Mouse (Mus musculus): ENCODE results near the gene Oma1.

The Oma1 gene

GRCm38 (mm10) chr4:103358941-103359448, 45.4 kb downstream of the Oma1 start:
- no peak for DNase-seq

GRCm38 (mm10) chr4:103382171-103382570, 68.6 kb downstream of the Oma1 start:
- DNase-seq, result no peak

DNA sequence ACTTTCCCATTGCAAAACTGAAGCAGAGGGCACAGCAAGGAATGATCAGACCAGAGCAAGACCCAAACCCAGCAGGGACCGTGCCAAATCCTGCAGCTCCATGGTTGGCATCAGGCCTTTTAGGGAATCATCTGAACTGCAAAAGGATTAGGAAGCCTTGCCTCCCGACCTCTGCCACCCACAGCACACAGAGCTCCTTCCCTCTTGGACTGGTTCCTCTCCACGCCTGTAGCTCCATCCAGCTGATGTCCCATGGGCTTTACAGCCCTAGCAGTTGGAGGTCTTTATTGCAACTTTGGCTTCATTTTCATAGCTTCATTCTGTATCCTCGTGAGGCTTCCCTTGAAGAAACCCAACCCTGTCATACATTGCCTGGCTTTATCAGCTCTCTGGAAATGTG, 71.4 kb downstream of the Oma1 start:
- peak in 1 of 2 experiments; percentile 14 for DNase-seq

DNA sequence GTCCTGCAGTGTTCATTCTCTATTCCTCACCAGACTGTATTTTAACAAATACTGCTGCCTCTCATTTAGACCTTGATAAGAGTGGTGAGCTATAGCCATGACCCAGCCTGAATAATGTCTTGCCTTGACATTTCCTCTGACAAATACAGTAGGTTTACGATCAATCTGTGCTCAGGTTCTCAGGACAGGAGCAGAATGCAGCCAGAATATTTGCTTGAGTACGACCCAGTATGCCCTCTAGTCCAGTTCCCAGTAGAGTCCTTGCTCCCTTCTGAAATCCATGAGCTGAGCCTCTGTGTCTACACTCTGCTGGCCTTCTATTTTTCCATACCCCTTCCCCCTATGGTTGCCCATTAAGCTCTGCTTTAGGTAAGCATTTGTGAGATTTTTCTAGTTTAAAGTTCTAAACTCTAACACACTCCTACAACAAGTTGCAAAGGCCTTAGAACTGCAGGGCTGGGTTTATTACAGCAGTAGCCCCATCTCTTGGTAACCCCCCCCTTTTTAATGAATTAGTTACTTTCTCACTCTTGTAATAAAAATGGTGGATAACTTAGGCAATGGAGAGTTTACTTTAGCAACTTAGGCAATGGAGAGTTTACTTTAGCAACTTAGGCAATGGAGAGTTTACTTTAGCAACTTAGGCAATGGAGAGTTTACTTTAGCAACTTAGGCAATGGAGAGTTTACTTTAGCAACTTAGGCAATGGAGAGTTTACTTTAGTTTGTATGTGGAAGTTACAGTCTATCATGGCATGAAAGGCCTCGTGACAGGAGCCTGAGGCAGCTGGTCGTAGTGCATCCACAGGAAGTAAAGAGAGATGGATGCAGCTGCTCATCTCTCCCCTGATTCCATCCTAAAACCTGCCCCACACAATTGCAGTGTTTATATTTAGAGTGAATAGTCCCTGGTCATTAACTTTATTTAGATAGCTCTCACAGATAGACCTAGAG, 72.5 kb downstream of the Oma1 start:
- DNase-seq, result no peak

DNA sequence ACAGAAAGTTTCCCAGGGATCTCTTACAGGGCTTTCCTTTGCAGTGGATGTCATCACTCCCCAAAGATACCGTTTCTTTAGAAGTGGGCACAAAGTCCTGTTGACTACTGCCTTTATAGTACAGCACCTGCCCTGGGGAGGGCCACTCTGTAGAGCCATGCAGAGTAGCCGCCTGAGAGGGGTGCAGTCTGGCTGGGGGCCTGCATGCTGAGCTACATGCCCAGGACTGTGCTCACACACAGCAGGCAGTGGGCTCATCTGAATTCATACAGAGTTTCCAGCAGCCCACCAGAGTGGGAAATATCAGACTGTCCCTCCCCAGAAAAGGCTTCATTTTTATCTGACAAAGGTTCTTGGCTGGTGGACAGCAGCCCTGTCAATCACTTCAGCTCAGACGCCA, 73.7 kb downstream of the Oma1 start:
- no peak for DNase-seq

DNA sequence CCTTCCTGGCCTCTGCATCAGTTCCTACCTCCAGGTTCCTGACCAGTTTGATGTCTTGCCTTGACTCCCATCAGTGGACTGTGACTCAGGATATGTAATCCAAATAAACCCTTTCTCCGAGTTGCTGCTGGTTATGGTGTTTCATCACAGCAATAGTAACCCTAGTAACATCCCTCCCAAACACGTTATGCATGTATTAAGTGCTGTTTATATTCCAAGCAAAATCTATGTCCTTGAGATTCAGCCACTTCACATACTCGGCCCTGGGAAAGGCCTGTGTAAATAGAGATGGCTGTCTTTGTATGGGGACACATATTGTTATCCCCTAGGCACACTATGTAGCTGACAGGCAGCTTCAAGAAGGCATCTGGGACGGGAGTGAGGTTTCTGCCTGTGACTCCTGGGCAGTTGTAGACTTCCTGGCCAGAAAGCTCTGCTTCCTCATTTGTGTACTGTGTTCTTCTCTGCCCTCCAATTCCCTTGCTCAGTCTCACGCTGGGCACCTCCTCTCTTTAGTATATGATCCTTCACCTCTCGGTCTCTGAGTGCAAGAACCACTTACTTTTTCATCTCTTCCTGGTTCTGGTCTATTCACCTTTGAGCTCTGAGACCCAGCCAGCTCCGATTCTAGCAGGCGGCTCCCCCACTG, 75.0 kb downstream of the Oma1 start:
- no peak for DNase-seq

DNA sequence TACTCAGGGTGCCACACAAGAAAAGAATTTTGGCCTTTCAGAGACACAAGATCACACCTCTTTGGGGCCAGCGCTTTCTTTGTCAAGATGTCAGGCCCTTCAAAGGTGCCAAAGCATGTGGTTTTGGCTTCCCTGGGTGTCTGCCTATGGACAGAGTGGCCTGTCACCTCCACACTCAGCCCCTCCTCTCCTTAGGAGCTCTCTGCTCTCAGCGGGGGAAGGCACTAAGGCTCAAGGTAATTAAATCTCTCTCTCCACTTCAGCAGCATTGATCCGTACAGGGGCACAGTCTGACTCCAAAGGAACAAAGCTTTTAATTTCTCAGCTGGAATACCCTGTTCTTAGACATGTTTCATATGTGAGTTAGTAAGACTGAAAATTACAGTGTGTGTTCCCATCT, 76.0 kb downstream of the Oma1 start:
- DNase-seq, result no peak

DNA sequence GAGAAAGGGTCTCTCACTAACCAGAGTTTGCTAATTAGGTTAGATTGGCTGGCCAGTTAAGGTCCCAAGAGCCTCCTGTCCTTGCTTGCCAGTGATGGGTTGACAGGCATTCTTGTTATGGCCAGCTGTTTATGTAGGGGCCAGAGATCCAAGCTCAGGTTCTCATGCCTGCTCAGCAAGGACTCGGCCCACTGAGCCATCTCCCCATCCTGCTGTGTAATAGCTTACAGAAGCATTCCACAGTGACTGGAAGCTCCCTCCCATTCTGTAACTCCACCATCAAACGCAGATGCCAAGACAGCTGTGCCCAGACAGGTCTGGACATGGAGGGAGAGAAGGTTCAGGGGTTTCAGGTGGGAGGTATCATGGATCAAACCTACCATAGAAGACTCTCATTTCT, 76.9 kb downstream of the Oma1 start:
- DNase-seq, result no peak

- no peak for DNase-seq
Measured at GRCm38 (mm10) chr4:103395066-103395465, 81.5 kb downstream of the Oma1 start.

DNA sequence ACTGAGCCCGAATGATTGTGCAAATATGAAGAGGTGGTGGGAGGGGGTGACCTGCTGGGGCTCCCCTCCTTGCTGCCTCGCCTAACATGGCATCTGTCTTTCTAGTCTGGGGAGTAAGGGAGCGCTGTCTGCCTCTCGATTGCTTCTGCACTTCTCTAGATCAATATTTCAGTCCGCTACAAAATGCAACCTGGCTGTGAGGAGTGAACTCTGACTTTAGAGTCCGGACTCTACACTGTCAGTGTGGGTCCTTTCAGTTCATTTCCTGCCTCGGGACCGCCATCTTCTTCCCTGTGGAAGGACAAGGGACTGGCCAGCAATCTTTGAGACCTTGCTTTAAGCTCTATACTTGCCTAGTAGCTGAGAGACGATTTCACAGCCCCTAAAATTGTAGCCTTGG, 82.3 kb downstream of the Oma1 start:
- no peak for DNase-seq

GRCm38 (mm10) chr4:103396876-103397275, 83.3 kb downstream of the Oma1 start:
- no peak for DNase-seq

GRCm38 (mm10) chr4:103402581-103402980, 89.0 kb downstream of the Oma1 start:
- DNase-seq, result no peak

DNA sequence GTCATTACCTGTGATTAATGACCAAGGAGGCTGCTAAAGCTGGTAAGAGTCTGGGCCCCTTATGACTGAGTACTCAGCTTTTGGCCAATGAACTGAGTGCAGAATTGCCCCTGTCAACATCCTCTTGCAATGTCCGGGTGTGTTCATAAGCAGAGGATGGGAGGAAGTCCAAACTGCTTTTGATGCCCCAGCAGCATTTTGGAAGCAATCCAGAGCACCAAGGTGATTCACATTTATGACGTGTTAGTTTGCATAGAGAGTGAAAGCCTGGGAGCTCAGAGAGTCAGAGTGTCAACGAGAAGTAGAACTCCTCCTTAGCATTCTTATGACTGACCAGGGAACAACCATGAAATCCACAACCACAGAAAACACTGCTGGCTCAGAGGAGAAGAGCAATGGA, 91.7 kb downstream of the Oma1 start:
- no peak for DNase-seq

DNA sequence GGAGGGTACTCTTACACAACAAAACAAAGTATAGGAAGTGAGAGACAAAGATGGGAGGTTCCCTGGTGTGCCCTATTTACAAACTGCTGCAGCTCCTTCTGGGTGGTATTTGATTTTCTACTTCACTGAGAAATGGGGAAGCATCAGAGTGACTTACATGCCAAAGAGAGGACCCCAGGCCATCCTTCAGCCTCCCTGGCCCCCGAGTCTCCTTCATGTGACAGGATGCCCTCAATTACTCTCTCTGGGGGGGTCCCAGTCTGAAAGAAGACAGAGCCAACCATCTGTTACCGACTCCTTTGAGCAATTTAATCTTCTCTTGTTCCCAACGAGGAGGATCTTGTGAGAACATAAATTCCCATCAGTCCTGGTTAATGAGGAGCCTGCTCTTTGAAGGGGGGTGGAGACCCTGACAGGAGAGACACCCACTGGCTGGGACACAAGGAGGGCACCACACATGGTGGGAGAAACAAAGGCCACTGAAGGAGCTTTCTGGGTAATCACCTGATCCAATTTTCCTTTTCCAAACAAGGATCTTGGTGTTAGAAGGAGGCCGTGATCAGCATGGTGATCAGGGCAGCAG, 96.7 kb downstream of the Oma1 start:
- DNase-seq, result no peak
